Mouse (Mus musculus) c-Kit-positive CD71-negative TER-119-negative erythroid progenitor cells, embryonic 14.5 days (primary cell): ENCODE results near the gene Wasl.

ENCODE experiments used
- DNase-seq: peaks from one replicate; pipeline ENCODE4 v3.0.0-alpha.2; 2013; ENCODE audit warnings: low read depth

The Wasl gene

GRCm38 (mm10) chr6:24645346-24646053 is 19.3 kb downstream of the Wasl start:
- no peak for DNase-seq

GRCm38 (mm10) chr6:24642960-24643359 is 21.8 kb downstream of the Wasl start:
- DNase-seq: no peak

- no peak for DNase-seq
These were observed 22.6 kb downstream of the Wasl start for GRCm38 (mm10) chr6:24642161-24642560.

GRCm38 (mm10) chr6:24641286-24641685 is 23.5 kb downstream of the Wasl start:
- DNase-seq: no peak

GRCm38 (mm10) chr6:24635814-24636213 is 29.0 kb downstream of the Wasl start:
- DNase-seq: no peak

- DNase-seq: no peak
These were observed 30.7 kb downstream of the Wasl start for GRCm38 (mm10) chr6:24634065-24634464.

- no peak for DNase-seq
These were observed 32.7 kb downstream of the Wasl start for GRCm38 (mm10) chr6:24632061-24632460.

- DNase-seq: no peak
These were observed 36.3 kb downstream of the Wasl start for GRCm38 (mm10) chr6:24628499-24628898.

GRCm38 (mm10) chr6:24627586-24628030 is 37.2 kb downstream of the Wasl start:
- DNase-seq: peak; percentile 66

GRCm38 (mm10) chr6:24622098-24622497 is 42.7 kb downstream of the Wasl start:
- DNase-seq: no peak

- no peak for DNase-seq
These were observed 43.9 kb downstream of the Wasl start for GRCm38 (mm10) chr6:24620936-24621335.

GRCm38 (mm10) chr6:24619285-24620045 is 45.3 kb downstream of the Wasl start:
- DNase-seq: no peak

- no peak for DNase-seq
These were observed 48.1 kb downstream of the Wasl start for GRCm38 (mm10) chr6:24616746-24617145.

GRCm38 (mm10) chr6:24613918-24614317 is 50.9 kb downstream of the Wasl start:
- DNase-seq: no peak

GRCm38 (mm10) chr6:24613346-24613745 is 51.5 kb downstream of the Wasl start:
- DNase-seq: no peak

- no peak for DNase-seq
These were observed 52.6 kb downstream of the Wasl start for GRCm38 (mm10) chr6:24612074-24612755.

- DNase-seq: no peak
These were observed 54.5 kb downstream of the Wasl start for GRCm38 (mm10) chr6:24610358-24610757.

- DNase-seq: no peak
These were observed 55.3 kb downstream of the Wasl start for GRCm38 (mm10) chr6:24609531-24609930.

GRCm38 (mm10) chr6:24608682-24609081 is 56.1 kb downstream of the Wasl start:
- DNase-seq: no peak

GRCm38 (mm10) chr6:24608129-24608528 is 56.7 kb downstream of the Wasl start:
- DNase-seq: no peak

GRCm38 (mm10) chr6:24607531-24607930 is 57.3 kb downstream of the Wasl start:
- no peak for DNase-seq

GRCm38 (mm10) chr6:24606512-24606911 is 58.3 kb downstream of the Wasl start:
- no peak for DNase-seq

- DNase-seq: no peak
These were observed 59.2 kb downstream of the Wasl start for GRCm38 (mm10) chr6:24605631-24606030.
